Mouse (Mus musculus) adrenal gland, postnatal 36 days (tissue): Measurements from ENCODE around the gene Fbxo10. TPM values are rescaled to one million over a fixed set of nuclear protein-coding genes. Genes with fewer than 3 reads are reported as not detected.
"Not testable (repeated sequence)": the region's sequence is repeated elsewhere in the genome, so short reads cannot be mapped to it uniquely, and the experiment has no call there.

Experiments
- DNase-seq, 2 experiments: peaks; one replicate each; pipeline ENCODE4 v3.0.0; 2021; ENCODE audit warnings: mixed read lengths in 1 of 2
- long read RNA-seq, 2 experiments: library from polyadenylated mRNA; stranded (forward); transcript quantifications; one replicate each; pipeline ENCODE4 v2.0.0; 2021; ENCODE audit warnings: borderline sequencing depth in 2 of 2
- total RNA-seq, 2 experiments: library from RNA; stranded (reverse); gene quantifications; 2 replicates each; pipeline ENCODE4 v1.2.3; 2021

The Fbxo10 gene
- 10 to 100 TPM in 1 of 2 experiments, 1 to 10 TPM in 1; 7.2 to 10.6 TPM for total RNA-seq
- long read RNA-seq, experiment 1, full-length matches to known transcripts = 1 of 4 reads
- long read RNA-seq, experiment 1, partial matches to known transcripts = 0 of 4 reads
- long read RNA-seq, experiment 1, other reads (novel, unspliced or antisense) = 3 of 4 reads
- long read RNA-seq, experiment 2, full-length matches to known transcripts = 2 of 2 reads
- long read RNA-seq, experiment 2, partial matches to known transcripts = 0 of 2 reads
- long read RNA-seq, experiment 2, other reads (novel, unspliced or antisense) = 0 of 2 reads

GRCm38 (mm10) chr4:45084021-45084894 lies at the start of gene Fbxo10:
Gene Fbxo10, minus strand, starts transcription at chr4:45084604.
- DNase-seq = peak; percentile 96 to 99

DNA sequence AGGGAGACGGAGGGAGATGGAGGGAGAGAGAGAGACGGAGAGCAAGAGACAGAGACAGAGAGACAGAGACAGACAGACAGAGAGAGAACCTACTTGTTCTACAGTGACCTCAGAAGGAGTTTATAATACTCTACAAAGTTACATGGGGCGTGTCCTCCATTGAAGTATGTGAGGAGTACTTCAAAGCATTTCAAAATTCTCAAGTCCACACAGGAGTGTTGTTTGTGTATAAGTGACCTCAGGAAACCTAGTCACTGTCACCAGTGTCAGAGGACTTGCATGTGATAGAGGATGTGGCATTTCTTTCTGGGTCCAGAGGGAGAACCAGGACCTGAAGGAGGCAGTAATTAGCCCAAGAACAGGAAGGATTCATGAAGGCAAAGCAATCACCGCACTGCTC lies 46.6 kb upstream of the Fbxo10 start:
- DNase-seq = no peak

DNA sequence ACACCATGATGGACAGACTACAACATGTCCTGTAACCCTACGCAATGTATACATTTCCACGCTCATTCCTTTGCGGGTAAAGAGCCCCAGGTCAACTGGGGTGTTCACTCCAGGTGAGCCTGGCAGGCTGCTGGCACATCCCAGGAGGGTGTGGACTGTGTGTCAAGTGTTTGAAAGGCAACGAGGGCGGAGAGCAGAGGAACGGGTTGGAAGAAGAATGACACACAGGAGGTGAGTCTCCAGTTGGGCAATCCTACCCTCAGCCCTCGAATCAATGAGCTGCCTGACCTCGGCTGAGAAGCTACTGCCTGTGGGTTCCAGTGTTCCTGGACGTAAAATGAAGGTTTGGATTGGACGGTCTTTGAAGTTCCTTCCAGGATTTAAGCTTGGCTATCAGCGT lies 36.9 kb upstream of the Fbxo10 start:
- no peak for DNase-seq

DNA sequence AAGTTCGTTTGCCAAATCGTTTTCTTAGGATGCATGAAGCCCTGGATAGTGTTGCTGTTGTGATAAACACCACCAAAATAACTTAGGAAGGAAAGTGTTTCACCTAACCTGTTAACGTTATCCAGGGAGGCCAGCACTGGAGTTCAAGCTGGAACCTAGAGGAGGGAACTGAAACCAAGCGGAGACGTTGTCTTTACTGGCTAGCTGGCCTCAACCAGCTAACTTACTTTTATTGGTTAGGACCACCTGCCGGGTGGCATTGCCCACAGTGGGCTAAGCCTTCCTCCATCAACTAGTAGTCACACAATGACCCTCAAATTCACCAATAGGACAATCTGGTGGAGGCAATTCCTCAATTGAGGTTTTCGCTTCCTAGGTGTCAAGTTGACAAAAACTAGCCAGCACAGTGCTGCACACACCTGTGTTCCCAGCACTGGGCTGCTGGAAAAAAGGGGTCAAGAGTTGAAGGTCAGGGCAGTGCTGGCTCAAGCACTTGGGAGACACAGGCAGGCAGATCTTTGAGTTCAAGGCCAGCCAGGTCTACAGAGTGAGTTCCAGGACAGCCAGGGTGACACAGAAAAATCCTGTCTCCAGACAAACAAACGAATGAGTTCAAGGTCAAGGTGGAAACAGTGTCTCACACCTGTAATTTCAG lies 24.2 kb upstream of the Fbxo10 start:
- DNase-seq = no peak

DNA sequence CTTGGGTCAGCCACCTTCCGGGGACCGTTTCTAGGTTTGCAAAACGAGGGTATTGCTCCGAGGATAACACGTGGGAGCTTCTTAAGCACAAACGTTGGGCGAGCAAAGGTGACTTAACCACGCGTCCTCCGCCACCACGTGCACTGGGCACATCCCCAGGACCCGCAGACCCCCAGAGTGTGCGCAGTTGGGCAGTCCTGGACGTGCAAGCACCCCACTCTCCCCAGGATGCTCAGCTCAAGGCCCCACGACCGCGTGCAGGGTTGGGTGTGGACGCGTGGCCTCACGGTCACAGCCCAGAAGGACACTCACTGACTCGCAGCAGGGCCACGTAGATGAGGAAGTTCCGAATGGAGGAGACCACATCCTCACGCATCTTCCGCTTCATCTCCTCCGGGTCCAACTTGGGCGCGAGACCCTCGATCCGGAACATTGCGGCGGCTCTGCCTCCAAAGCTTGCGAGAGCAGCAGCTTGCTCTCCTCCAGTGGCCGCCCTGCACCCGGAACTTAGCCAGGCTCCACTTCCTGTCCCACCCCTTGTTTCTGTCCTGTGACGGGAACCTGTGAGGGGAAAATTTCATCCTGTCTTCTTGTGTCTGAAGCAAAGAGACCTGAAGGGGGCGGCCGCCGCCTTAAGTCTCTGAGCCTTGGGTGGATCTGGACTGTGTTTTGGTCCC lies 23.3 kb upstream of the Fbxo10 start, which contains the start of gene Tomm5:
Tomm5 (minus strand) TSS at position 514 of the 677 bp plus-strand sequence.
- peak; percentile 89 to 92 for DNase-seq

DNA sequence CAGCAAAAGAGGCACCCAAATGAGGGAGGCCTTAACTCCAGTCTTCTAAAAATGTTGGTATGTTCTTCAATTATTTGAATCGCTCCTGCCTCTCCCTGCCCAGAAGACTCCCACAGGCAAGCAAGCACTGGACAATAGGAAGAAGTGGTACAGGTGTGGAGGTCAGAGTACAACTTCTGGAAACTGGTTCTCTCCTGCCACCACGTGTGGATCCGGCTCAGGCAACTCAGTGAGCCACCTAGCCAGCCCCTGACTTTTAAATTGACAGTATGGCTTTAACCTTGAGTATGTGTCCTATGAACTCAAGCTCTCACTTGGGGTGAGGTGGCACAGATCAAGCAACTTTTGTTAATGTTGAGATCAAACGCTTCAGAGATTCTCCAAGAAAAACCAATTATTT lies 22.7 kb upstream of the Fbxo10 start:
- no peak for DNase-seq

GRCm38 (mm10) chr4:45106409-45106808 lies 22.0 kb upstream of the Fbxo10 start:
- DNase-seq = no peak

GRCm38 (mm10) chr4:45097198-45097872 lies 12.9 kb upstream of the Fbxo10 start:
- peak; percentile 63 to 74 for DNase-seq

DNA sequence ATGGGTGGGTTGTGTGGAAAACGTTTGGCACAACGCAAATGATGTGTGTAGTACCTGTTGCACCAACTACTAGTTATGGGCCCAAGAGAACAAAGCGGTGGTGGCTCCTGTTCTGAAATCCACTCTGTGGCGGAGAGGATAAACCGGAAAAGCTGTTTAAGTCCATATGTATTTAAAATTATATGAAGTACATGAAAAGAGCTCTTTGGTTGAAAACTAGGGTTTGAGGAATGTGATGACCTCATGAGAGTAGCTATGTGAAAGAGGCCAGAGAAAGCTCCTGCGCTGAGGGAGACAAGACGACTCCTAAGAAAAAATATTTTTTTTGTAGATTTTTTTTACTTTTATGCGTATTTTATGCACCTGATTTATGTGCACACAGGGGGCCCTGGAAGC lies 489 bp upstream of the Fbxo10 start:
- DNase-seq = no peak

- no peak for DNase-seq
These were observed 917 bp downstream of the Fbxo10 start for GRCm38 (mm10) chr4:45083487-45083886.

DNA sequence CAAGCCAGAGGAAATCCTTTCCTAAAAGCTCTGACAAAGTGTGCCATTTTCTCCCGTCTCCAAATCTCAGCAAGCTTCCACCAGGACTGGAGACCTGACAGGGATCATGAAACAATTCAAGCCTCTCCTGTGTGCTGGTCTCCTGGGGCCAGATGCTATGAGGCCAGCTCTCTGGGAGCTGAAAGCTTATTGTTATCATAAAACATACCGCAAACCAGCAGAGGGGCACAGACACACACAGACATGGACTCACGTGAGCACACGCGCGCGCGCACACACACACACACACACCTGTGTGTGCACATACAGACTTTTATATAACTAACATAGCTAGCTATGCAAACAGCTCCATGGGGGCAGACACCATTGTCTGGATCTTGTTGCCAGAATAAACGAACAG lies 1.5 kb downstream of the Fbxo10 start:
- no peak for DNase-seq

- not testable (repeated sequence) for DNase-seq
These were observed 3.4 kb downstream of the Fbxo10 start for GRCm38 (mm10) chr4:45081041-45081440.

DNA sequence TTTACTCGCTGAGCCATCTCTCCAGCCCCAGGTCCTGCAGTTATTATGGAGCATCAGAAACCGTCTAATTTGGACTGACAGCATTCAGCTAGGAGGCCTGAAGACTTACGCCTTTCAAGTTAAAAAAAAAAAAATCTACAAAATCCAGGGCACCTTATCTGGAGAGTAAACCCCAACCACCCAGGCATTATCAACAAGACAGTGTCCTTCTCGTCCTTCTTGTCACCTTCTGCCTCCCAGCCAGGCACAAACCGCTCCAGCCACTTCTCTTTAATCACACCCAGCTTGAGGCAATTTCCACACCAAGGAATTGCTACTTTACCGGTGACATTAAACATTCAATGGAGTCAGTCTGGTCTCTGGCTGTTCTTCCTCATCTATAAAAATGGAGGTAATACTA lies 10.9 kb downstream of the Fbxo10 start:
- DNase-seq = no peak

DNA sequence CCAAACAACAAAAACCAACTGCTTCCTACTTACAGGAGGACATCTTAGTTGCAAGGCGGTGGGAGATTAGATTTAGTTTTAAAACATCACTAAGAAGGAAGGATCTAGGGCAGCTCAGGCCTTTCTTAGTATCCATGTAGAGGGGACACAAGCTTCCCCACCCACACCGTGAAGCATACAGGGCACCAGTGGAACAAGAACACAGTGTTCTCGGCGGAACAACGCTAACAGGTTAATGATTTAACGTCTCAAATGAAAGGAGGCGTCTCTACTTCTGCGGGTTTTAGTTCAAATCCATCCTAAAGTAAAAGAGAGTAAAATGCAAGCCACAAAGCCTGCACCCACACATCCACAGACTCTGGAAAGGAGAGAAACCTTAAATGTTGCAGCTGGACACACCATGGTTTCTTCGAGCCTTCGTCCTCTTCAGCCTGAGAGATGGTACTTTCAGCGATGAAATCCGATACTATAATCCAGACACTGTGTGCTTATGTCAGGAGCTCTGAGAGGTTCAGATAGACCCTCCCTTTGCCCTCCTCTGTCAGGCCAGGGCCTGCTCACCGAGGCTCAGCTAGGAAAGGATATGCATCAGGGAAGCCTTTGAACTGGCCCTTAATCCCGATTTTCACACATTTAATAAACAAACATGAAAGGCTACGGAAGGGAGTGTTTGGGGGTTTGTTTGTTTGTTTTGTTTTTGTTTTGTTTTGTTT lies 12.0 kb downstream of the Fbxo10 start:
- no peak for DNase-seq

DNA sequence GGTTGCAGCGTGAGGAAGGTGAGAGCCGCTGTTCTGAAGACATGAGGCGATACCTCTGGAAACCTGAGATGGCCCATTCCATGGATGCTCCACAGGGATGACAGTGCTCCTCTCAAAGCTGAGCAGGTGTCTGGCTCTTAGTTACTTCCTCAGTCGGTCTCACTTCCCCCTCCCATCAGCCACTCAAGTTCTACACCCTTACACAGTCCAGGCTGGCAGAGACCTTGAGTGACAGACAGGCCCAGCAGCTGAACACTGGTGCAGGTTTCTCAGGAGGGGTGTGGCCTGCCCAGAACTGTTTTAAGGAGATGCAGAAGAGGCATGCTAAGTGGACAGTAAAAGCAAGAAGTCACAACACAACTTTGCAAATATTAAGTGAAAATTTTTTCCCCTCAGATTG lies 16.7 kb downstream of the Fbxo10 start:
- no peak for DNase-seq

- DNase-seq = no peak
These were observed 18.2 kb downstream of the Fbxo10 start for GRCm38 (mm10) chr4:45066036-45066730.

DNA sequence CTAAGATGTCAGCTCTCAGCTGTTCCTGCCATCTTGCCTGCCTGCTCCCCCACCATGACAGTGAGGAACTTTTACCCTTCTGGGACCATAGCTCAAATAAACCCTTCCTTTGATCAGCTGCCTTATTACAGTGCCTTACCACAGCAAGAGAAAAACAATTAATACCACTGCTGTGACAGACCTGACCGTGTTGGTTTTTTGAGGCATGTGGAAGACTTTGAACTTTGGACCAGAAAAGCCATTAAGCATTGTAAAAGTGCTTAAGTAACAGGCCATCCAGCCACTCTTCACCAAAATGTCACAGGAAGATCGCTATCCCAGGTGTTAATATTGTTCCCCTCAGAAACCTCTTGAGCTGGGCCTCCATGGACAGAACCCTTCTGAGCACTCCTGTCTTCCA lies 19.8 kb downstream of the Fbxo10 start:
- no peak for DNase-seq

DNA sequence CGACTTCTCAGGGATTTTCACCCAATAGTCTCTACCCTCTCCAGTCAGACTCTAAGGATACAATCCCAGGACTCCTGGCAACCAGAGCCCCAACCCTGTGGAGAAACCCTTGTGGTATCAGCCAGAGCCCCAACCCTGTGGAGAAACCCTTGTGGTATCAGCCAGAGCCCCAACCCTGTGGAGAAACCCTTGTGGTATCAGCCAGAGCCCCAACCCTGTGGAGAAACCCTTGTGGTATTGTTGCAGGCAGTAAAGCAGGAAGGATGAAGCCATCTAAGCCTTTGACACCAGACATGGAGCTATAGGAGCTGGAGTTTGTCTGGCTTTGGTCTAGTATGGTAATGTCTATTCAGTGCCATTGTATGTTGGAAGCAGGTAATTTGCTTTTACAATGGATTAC lies 20.6 kb downstream of the Fbxo10 start:
- not testable (repeated sequence) for DNase-seq

GRCm38 (mm10) chr4:45055451-45055850 lies 29.0 kb downstream of the Fbxo10 start:
- DNase-seq = peak in 1 of 2 experiments; percentile 19

GRCm38 (mm10) chr4:45054862-45055261 lies 29.5 kb downstream of the Fbxo10 start:
- DNase-seq = peak in 1 of 2 experiments; percentile 11
